Mouse (Mus musculus): ENCODE data around the gene Itga3.

DNA sequence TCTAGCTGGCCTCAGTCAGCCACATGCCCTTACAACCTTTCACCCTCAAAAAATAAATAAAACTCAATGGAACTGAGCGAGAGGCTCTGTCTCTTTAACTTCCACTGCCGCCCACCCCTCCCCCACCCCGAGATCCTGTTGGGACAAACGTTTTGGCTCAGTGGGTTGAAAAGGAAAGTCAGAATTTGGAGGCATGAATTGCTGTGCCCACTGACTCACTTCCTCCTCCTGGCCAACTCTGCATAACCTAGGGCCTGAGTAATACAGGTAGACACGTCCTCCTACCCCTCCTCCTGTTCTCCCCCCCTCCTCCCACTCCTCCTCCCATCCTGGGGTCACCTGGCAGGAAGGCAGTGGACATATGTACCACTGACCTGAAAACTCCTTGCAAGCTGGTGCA is 9.1 kb upstream of the Itga3 start:
- TF ChIP-seq CTCF (conservative IDR thresholded peaks at IDR 0.05; ENCODE audit: low read length) (no peak), POU5F1 (IDR thresholded peaks at IDR 0.05; ENCODE audit: borderline replicate concordance, low read length) (no peak)

All from E14TG2a.4 (cell line).